Mouse (Mus musculus) lung, embryonic 15.5 days (tissue): ENCODE measurements around the gene Twist1. TPM values are rescaled to one million over a fixed set of nuclear protein-coding genes. Genes with fewer than 3 reads are reported as not detected.

Experiments used
- ATAC-seq: fragments of 200-750 bp; cut with Nextera tagmentation; 2 replicates; pipeline ENCODE4 v1.8.0; 2017; ENCODE audit warnings: moderate number of reproducible peaks, borderline replicate concordance; ENCODE audit not compliant: low FRiP score, low TSS enrichment; ENCODE audit errors: extremely low read depth
- H3K27ac ChIP-seq: fragments of 300-500 bp; sonication (generic); 2 replicates; pipeline ENCODE4 v1.5.1; 2015; ENCODE audit warnings: moderate library complexity, mild to moderate bottlenecking, inconsistent platforms
- H3K27me3 ChIP-seq: fragments of 300-500 bp; sonication (generic); 2 replicates; pipeline ENCODE4 v1.6.1; 2015; ENCODE audit warnings: inconsistent platforms
- H3K36me3 ChIP-seq: fragments of 300-500 bp; sonication (generic); 2 replicates; pipeline ENCODE4 v1.6.1; 2015; ENCODE audit warnings: inconsistent platforms
- H3K4me1 ChIP-seq: fragments of 300-500 bp; sonication (generic); 2 replicates; pipeline ENCODE4 v1.6.1; 2015; ENCODE audit warnings: inconsistent platforms
- H3K4me2 ChIP-seq: fragments of 300-500 bp; sonication (generic); 2 replicates; pipeline ENCODE4 v1.6.1; 2015; ENCODE audit warnings: inconsistent platforms, mild to moderate bottlenecking, moderate library complexity
- H3K4me3 ChIP-seq: fragments of 300-500 bp; sonication (generic); 2 replicates; pipeline ENCODE4 v1.5.1; 2015; ENCODE audit warnings: mild to moderate bottlenecking, inconsistent platforms
- H3K9ac ChIP-seq: fragments of 300-500 bp; sonication (generic); 2 replicates; pipeline ENCODE4 v1.6.1; 2015; ENCODE audit warnings: inconsistent platforms
- H3K9me3 ChIP-seq: fragments of 300-500 bp; sonication (generic); 2 replicates; pipeline ENCODE4 v1.6.1; 2016; ENCODE audit warnings: inconsistent platforms
- WGBS: fragments of 180-500 bp; shearing (Covaris S2); methylation state at CpG from one replicate; pipeline ENCODE4 v1.1.7; 2015; 5-methylcytosine and 5-hydroxymethylcytosine counted together
- polyA plus RNA-seq: library from polyadenylated mRNA; unstranded; fragments of >200 nt; fragmentation: Nextera tagmentation; extraction: Ambion mirVana; gene quantifications from 2 replicates; pipeline ENCODE4 v1.2.1, GENCODE M21; 2015

The Twist1 gene
- polyA plus RNA-seq = 1.1 and 1.2 TPM in 2 replicates

- Histone ChIP-seq H3K27ac (no peak within 1 kb of the TSS), H3K4me2 (peak within 1 kb of the TSS; percentile 94), H3K4me1 (peaks cover 28% of the 10 kb centered on the region), H3K4me3 (peak within 1 kb of the TSS; percentile 54), H3K9me3 (no peaks in the 10 kb centered on the region), H3K36me3 (no peaks in the 10 kb centered on the region), H3K27me3 (peaks cover 91% of the 10 kb centered on the region), H3K9ac (peak within 1 kb of the TSS; percentile 36)
- ATAC-seq = peak; percentile 83
- WGBS = under 1% methylated on average over 60 of the region's 105 CpGs
Observed at GRCm38 (mm10) chr12:33957400-33958240, at the start of gene Twist1. Gene Twist1 (plus strand): TSS chr12:33957671.

GRCm38 (mm10) chr12:33926751-33927150 lies 30.7 kb upstream of the Twist1 start:
- ATAC-seq = no peak
- H3K4me2 ChIP-seq = no peak overlapping the region
- no peaks in the 10 kb centered on the region for H3K36me3 ChIP-seq
- H3K4me3 ChIP-seq = no peak overlapping the region
- H3K4me1 ChIP-seq = no peaks in the 10 kb centered on the region
- H3K27me3 ChIP-seq = peaks cover 36% of the 10 kb centered on the region
- H3K27ac ChIP-seq = no peak overlapping the region
- WGBS = 11% methylated on average over 3 of the region's 3 CpGs
- no peaks in the 10 kb centered on the region for H3K9me3 ChIP-seq
- no peak overlapping the region for H3K9ac ChIP-seq

- 2% methylated on average over 15 of the region's 15 CpGs for WGBS
- H3K36me3 ChIP-seq = no peaks in the 10 kb centered on the region
- H3K27me3 ChIP-seq = peaks cover 36% of the 10 kb centered on the region
- no peaks in the 10 kb centered on the region for H3K9me3 ChIP-seq
- no peak overlapping the region for H3K9ac ChIP-seq
- no peak overlapping the region for H3K4me2 ChIP-seq
- ATAC-seq = no peak
- H3K4me1 ChIP-seq = no peaks in the 10 kb centered on the region
- no peak overlapping the region for H3K4me3 ChIP-seq
- no peak overlapping the region for H3K27ac ChIP-seq
Observed at GRCm38 (mm10) chr12:33927334-33928098, 30.0 kb upstream of the Twist1 start.

GRCm38 (mm10) chr12:33928331-33929192 lies 28.9 kb upstream of the Twist1 start, which contains the start of gene Ferd3l:
Gene Ferd3l (plus strand): TSS chr12:33928425.
- no peak for ATAC-seq
- Histone ChIP-seq H3K9me3 (no peaks in the 10 kb centered on the region), H3K27me3 (peaks cover 36% of the 10 kb centered on the region), H3K27ac (no peak within 1 kb of the TSS), H3K4me3 (no peak within 1 kb of the TSS), H3K4me2 (no peak within 1 kb of the TSS), H3K9ac (no peak within 1 kb of the TSS), H3K36me3 (no peaks in the 10 kb centered on the region), H3K4me1 (no peaks in the 10 kb centered on the region)
- WGBS = under 1% methylated on average over 39 of the region's 39 CpGs

DNA sequence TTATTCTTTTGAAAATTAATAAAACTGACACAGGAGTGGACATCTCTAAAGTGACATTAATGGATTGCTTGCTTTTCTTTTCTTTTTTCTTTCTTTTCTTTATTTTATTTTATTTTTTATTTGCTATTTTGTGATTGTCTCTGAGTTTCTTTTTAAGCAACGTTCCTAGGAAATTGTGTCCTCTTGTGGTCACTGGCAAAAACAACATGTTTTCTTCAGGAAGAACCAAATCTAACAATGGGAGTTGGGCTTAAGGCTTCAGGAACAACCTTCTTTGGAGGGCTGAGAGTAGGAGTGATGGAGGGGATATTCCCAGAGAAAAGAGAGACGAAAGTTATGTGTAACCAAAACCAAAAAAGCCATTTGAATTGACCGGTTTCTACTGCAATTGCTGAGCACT lies 4.6 kb upstream of the Twist1 start:
- peaks cover 19% of the 10 kb centered on the region for H3K4me1 ChIP-seq
- WGBS = 9% methylated on average over 3 of the region's 3 CpGs
- no peak overlapping the region for H3K4me2 ChIP-seq
- no peak for ATAC-seq
- H3K36me3 ChIP-seq = no peaks in the 10 kb centered on the region
- no peak overlapping the region for H3K4me3 ChIP-seq
- peaks cover 60% of the 10 kb centered on the region for H3K27me3 ChIP-seq
- no peaks in the 10 kb centered on the region for H3K9me3 ChIP-seq
- no peak overlapping the region for H3K27ac ChIP-seq
- H3K9ac ChIP-seq = no peak overlapping the region

GRCm38 (mm10) chr12:33954931-33955565 lies 2.4 kb upstream of the Twist1 start:
- WGBS = 19% methylated on average over 8 of the region's 8 CpGs
- Histone ChIP-seq H3K4me1 (peaks cover 28% of the 10 kb centered on the region), H3K27me3 (peaks cover 79% of the 10 kb centered on the region)

GRCm38 (mm10) chr12:33955606-33956295 lies 1.7 kb upstream of the Twist1 start:
- Histone ChIP-seq H3K36me3 (no peaks in the 10 kb centered on the region), H3K27me3 (peaks cover 84% of the 10 kb centered on the region), H3K9ac (no peak overlapping the region), H3K4me1 (peaks cover 28% of the 10 kb centered on the region), H3K27ac (no peak overlapping the region), H3K9me3 (no peaks in the 10 kb centered on the region), H3K4me2 (peak overlapping the region; percentile 36), H3K4me3 (no peak overlapping the region)
- no peak for ATAC-seq
- 4% methylated on average over 28 of the region's 28 CpGs for WGBS

More at GRCm38 (mm10) chr12:33954931-33955565, 2.4 kb upstream of the Twist1 start:
- Histone ChIP-seq H3K36me3 (no peaks in the 10 kb centered on the region), H3K4me2 (no peak overlapping the region), H3K4me3 (no peak overlapping the region), H3K27ac (no peak overlapping the region), H3K9ac (no peak overlapping the region), H3K9me3 (no peaks in the 10 kb centered on the region)
- ATAC-seq = no peak

DNA sequence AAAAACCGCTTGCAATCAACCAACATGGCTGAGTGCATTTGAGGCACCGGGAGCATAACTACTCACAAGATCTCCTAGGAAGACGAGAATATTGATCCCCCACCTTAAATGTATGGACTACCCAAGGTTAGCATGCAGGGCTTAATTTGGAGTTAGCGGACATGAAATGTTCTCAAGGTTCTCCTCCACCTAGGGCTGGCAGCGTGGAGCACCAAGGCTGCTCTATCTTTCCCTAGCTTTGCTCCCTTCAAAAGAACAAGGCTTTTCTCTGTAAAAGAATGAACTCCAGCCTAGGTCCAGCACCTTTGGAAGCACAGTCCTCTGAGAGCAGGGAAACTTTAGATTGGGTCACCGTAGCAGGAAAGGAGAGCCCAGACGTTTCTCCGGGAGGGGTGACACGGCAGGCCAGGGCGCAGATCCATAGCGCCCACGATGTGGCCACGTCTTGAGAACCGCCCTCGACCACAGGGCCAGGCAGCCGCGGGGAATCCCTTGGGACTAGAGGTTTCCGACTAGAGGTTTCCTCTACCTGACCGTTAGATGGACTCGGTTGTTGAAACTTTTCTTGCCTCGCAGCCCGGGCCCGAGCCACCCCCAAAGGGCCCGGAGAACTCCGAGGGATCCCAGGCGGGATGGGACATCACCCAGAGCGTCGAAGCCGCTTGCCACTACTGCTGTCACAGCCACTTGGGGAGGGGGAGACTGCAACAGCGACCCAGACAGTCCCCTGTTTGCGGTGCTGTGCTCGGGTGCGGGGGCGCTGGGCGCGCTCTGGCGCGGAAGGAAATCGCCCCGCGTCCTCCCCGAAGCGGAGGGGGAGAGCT lies 683 bp upstream of the Twist1 start:
- H3K27me3 ChIP-seq = peaks cover 86% of the 10 kb centered on the region
- no peak overlapping the region for H3K9ac ChIP-seq
- peak overlapping the region; percentile 54 for H3K4me3 ChIP-seq
- no peaks in the 10 kb centered on the region for H3K36me3 ChIP-seq
- H3K4me1 ChIP-seq = peaks cover 28% of the 10 kb centered on the region
- ATAC-seq = peak; percentile 47
- peak overlapping the region; percentile 94 for H3K4me2 ChIP-seq
- no peaks in the 10 kb centered on the region for H3K9me3 ChIP-seq
- 2% methylated on average over 43 of the region's 43 CpGs for WGBS
- H3K27ac ChIP-seq = no peak overlapping the region

- peak; percentile 17; the same call in 1 of the 2 replicates for ATAC-seq
- WGBS = under 1% methylated on average over 52 of the region's 56 CpGs
- Histone ChIP-seq H3K4me2 (peak overlapping the region; percentile 94), H3K27ac (no peak overlapping the region), H3K4me3 (peak overlapping the region; percentile 54), H3K4me1 (peaks cover 28% of the 10 kb centered on the region), H3K27me3 (peaks cover 93% of the 10 kb centered on the region), H3K9me3 (no peaks in the 10 kb centered on the region), H3K9ac (peak overlapping the region; percentile 36), H3K36me3 (no peaks in the 10 kb centered on the region)
Observed at GRCm38 (mm10) chr12:33958241-33959194, 1.0 kb downstream of the Twist1 start.
